Mouse (Mus musculus): ENCODE results near the gene Cpsf4l. TPM values are rescaled to one million over a fixed set of nuclear protein-coding genes. Genes with fewer than 3 reads are reported as not detected.
"Not testable (repeated sequence)": the region's sequence is repeated elsewhere in the genome, so short reads cannot be mapped to it uniquely, and the experiment has no call there.

The Cpsf4l gene
- total RNA-seq, 2 experiments from 2014 or later, result not detected

GRCm38 (mm10) chr11:113673614-113674013 is 36.2 kb downstream of the Cpsf4l start:
- ATAC-seq (replicated peaks; ENCODE audit: poor library complexity, severe bottlenecking), result no peak

GRCm38 (mm10) chr11:113669711-113670110 is 40.1 kb downstream of the Cpsf4l start:
- no peak for ATAC-seq (replicated peaks; ENCODE audit: poor library complexity, severe bottlenecking)

GRCm38 (mm10) chr11:113668857-113669256 is 41.0 kb downstream of the Cpsf4l start:
- ATAC-seq (replicated peaks; ENCODE audit: poor library complexity, severe bottlenecking), result no peak

GRCm38 (mm10) chr11:113667704-113668103 is 42.1 kb downstream of the Cpsf4l start:
- ATAC-seq (replicated peaks; ENCODE audit: poor library complexity, severe bottlenecking), result no peak

- no peak for ATAC-seq (replicated peaks; ENCODE audit: poor library complexity, severe bottlenecking)
Measured at GRCm38 (mm10) chr11:113667122-113667521, 42.7 kb downstream of the Cpsf4l start.

GRCm38 (mm10) chr11:113666648-113667047 is 43.2 kb downstream of the Cpsf4l start:
- ATAC-seq (replicated peaks; ENCODE audit: poor library complexity, severe bottlenecking), result peak; percentile 74

GRCm38 (mm10) chr11:113666205-113666604 is 43.6 kb downstream of the Cpsf4l start:
- no peak for ATAC-seq (replicated peaks; ENCODE audit: poor library complexity, severe bottlenecking)

GRCm38 (mm10) chr11:113664279-113664678 is 45.5 kb downstream of the Cpsf4l start:
- ATAC-seq (replicated peaks; ENCODE audit: poor library complexity, severe bottlenecking), result no peak

- ATAC-seq (replicated peaks; ENCODE audit: poor library complexity, severe bottlenecking), result peak; percentile 50
Measured at GRCm38 (mm10) chr11:113661835-113662351, 47.9 kb downstream of the Cpsf4l start.

GRCm38 (mm10) chr11:113660940-113661339 is 48.9 kb downstream of the Cpsf4l start:
- peak; percentile 36 for ATAC-seq (replicated peaks; ENCODE audit: poor library complexity, severe bottlenecking)

- not testable (repeated sequence) for ATAC-seq (replicated peaks; ENCODE audit: poor library complexity, severe bottlenecking)
Measured at GRCm38 (mm10) chr11:113660213-113660612, 49.6 kb downstream of the Cpsf4l start.

- no peak for ATAC-seq (replicated peaks; ENCODE audit: poor library complexity, severe bottlenecking)
Measured at GRCm38 (mm10) chr11:113658763-113659162, 51.1 kb downstream of the Cpsf4l start.

- no peak for ATAC-seq (replicated peaks; ENCODE audit: poor library complexity, severe bottlenecking)
Measured at GRCm38 (mm10) chr11:113658319-113658718, 51.5 kb downstream of the Cpsf4l start.

GRCm38 (mm10) chr11:113657221-113657620 is 52.6 kb downstream of the Cpsf4l start:
- no peak for ATAC-seq (replicated peaks; ENCODE audit: poor library complexity, severe bottlenecking)

- no peak for ATAC-seq (replicated peaks; ENCODE audit: poor library complexity, severe bottlenecking)
Measured at GRCm38 (mm10) chr11:113656511-113656932, 53.3 kb downstream of the Cpsf4l start.

GRCm38 (mm10) chr11:113654561-113655270 is 55.1 kb downstream of the Cpsf4l start:
- no peak for ATAC-seq (replicated peaks; ENCODE audit: poor library complexity, severe bottlenecking)

- no peak for ATAC-seq (replicated peaks; ENCODE audit: poor library complexity, severe bottlenecking)
Measured at GRCm38 (mm10) chr11:113654105-113654504, 55.7 kb downstream of the Cpsf4l start.

GRCm38 (mm10) chr11:113652516-113652915 is 57.3 kb downstream of the Cpsf4l start:
- ATAC-seq (replicated peaks; ENCODE audit: poor library complexity, severe bottlenecking), result no peak

GRCm38 (mm10) chr11:113651907-113652273 is 57.9 kb downstream of the Cpsf4l start:
- no peak for ATAC-seq (replicated peaks; ENCODE audit: poor library complexity, severe bottlenecking)

- ATAC-seq (replicated peaks; ENCODE audit: poor library complexity, severe bottlenecking), result peak; percentile 57
Measured at GRCm38 (mm10) chr11:113651206-113651906, 58.5 kb downstream of the Cpsf4l start.
